Mouse (Mus musculus): ENCODE data around the gene Rdh14.

The Rdh14 gene

GRCm38 (mm10) chr12:10390671-10391441 lies at the start of gene Rdh14:
Gene Rdh14 (plus strand): TSS chr12:10390772.
- peak; percentile 81 for DNase-seq (ENCODE audit: low read depth)

GRCm38 (mm10) chr12:10350706-10351105 lies 39.9 kb upstream of the Rdh14 start:
- no peak for DNase-seq (ENCODE audit: low read depth)

- no peak for DNase-seq (ENCODE audit: low read depth)
These were observed 32.8 kb upstream of the Rdh14 start for GRCm38 (mm10) chr12:10357756-10358155.

- no peak for DNase-seq (ENCODE audit: low read depth)
These were observed 20.9 kb upstream of the Rdh14 start, which contains the start of gene Nt5c1b for GRCm38 (mm10) chr12:10369673-10370072. Gene Nt5c1b (plus strand): TSS chr12:10369973.

- DNase-seq (ENCODE audit: low read depth), result no peak
These were observed 10.2 kb downstream of the Rdh14 start for GRCm38 (mm10) chr12:10400788-10401187.

- no peak for DNase-seq (ENCODE audit: low read depth)
These were observed 12.0 kb downstream of the Rdh14 start for GRCm38 (mm10) chr12:10402421-10403115.

- no peak for DNase-seq (ENCODE audit: low read depth)
These were observed 20.1 kb downstream of the Rdh14 start for GRCm38 (mm10) chr12:10410511-10411179.

GRCm38 (mm10) chr12:10411453-10411852 lies 20.9 kb downstream of the Rdh14 start:
- no peak for DNase-seq (ENCODE audit: low read depth)

GRCm38 (mm10) chr12:10422347-10422746 lies 31.8 kb downstream of the Rdh14 start:
- DNase-seq (ENCODE audit: low read depth), result no peak

GRCm38 (mm10) chr12:10425982-10426863 lies 35.7 kb downstream of the Rdh14 start:
- no peak for DNase-seq (ENCODE audit: low read depth)

GRCm38 (mm10) chr12:10430999-10431398 lies 40.4 kb downstream of the Rdh14 start:
- no peak for DNase-seq (ENCODE audit: low read depth)

GRCm38 (mm10) chr12:10438054-10439001 lies 47.8 kb downstream of the Rdh14 start:
- DNase-seq (ENCODE audit: low read depth), result peak; percentile 19

- no peak for DNase-seq (ENCODE audit: low read depth)
These were observed 49.1 kb downstream of the Rdh14 start for GRCm38 (mm10) chr12:10439483-10440235.
